Mouse (Mus musculus) stomach, embryonic 16.5 days (tissue): ENCODE measurements around the gene Gm5089. TPM values are rescaled to one million over a fixed set of nuclear protein-coding genes. Genes with fewer than 3 reads are reported as not detected.

Experiments used
- ATAC-seq: fragments of 200-750 bp; cut with Nextera tagmentation; 2 replicates; pipeline ENCODE4 v1.8.0; 2017; ENCODE audit warnings: moderate number of reproducible peaks, moderate TSS enrichment; ENCODE audit not compliant: insufficient read depth, low FRiP score
- H3K27ac ChIP-seq: fragments of 300-500 bp; sonication (generic); 2 replicates; pipeline ENCODE4 v1.5.1; 2014; ENCODE audit warnings: low read length
- H3K27me3 ChIP-seq: fragments of 300-500 bp; sonication (generic); 2 replicates; pipeline ENCODE4 v1.6.1; 2014; ENCODE audit warnings: low read length, control low read depth, mixed read lengths; ENCODE audit not compliant: control insufficient read depth, insufficient read depth
- H3K36me3 ChIP-seq: fragments of 300-500 bp; sonication (generic); 2 replicates; pipeline ENCODE4 v1.6.1; 2014; ENCODE audit warnings: low read length; ENCODE audit not compliant: control insufficient read depth, insufficient read depth
- H3K4me1 ChIP-seq: fragments of 300-500 bp; sonication (generic); 2 replicates; pipeline ENCODE4 v1.6.1; 2014; ENCODE audit warnings: low read length, control low read depth, mixed read lengths; ENCODE audit not compliant: control insufficient read depth, insufficient read depth
- H3K4me2 ChIP-seq: fragments of 300-500 bp; sonication (generic); 2 replicates; pipeline ENCODE4 v1.6.1; 2014; ENCODE audit warnings: low read depth, low read length, mixed read lengths
- H3K4me3 ChIP-seq: fragments of 300-500 bp; sonication (generic); replicated peaks from 2 replicates; pipeline ENCODE4 v1.5.1; 2014; ENCODE audit warnings: mild to moderate bottlenecking, low read length
- H3K9ac ChIP-seq: fragments of 300-500 bp; sonication (generic); 2 replicates; pipeline ENCODE4 v1.6.1; 2014; ENCODE audit warnings: low read length
- H3K9me3 ChIP-seq: fragments of 300-500 bp; sonication (generic); replicated peaks from 2 replicates; pipeline ENCODE4 v1.6.1; 2016; ENCODE audit warnings: low read length, control low read depth; ENCODE audit not compliant: control insufficient read depth
- WGBS: fragments of 180-500 bp; shearing (Covaris S2); extraction: QIAGEN DNeasy Blood & Tissue Kit; methylation state at CpG from one replicate; pipeline ENCODE4 v1.1.7; 2014; 5-methylcytosine and 5-hydroxymethylcytosine counted together
- polyA plus RNA-seq: library from polyadenylated mRNA; unstranded; fragments of >200 nt; fragmentation: Nextera tagmentation; extraction: Ambion mirVana; gene quantifications from 2 replicates; pipeline ENCODE4 v1.2.1, GENCODE M21; 2015

Gm5089 gene
- polyA plus RNA-seq, 1 experiment from 2014 or later = not detected

DNA sequence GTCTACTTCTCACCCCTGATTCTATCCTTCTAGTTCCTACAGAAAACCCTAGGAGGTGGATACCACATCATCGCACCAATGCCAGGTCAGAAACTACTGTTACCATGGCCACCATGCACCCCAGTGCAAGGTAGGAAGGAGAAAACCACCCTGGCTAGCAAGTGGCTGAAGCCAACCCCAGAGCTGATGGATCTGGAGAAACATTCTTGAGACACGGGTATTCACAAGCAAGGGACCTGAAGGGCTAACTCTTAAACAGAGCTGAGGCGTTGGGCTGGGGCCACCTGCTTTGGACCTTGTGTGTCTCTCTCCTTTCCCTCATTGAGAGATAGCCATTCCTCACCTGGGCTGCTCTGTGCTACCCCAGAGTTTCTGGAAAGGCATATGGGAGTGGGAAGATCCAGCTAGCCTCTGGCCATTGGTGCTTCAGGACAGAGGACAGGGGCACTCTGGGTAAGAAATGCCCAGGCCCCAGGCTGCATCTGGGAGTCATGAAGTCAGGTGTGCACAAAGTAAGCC, 47.4 kb downstream of the Gm5089 start:
- ATAC-seq = no peak
- Histone ChIP-seq H3K4me3 (no peak overlapping the region), H3K9me3 (no peaks in the 10 kb centered on the region), H3K36me3 (no peaks in the 10 kb centered on the region), H3K4me1 (peaks cover 10% of the 10 kb centered on the region), H3K27me3 (peaks cover 35% of the 10 kb centered on the region), H3K27ac (no peak overlapping the region), H3K4me2 (no peak overlapping the region), H3K9ac (no peak overlapping the region)
- WGBS = 82% methylated on average over 3 of the region's 3 CpGs

DNA sequence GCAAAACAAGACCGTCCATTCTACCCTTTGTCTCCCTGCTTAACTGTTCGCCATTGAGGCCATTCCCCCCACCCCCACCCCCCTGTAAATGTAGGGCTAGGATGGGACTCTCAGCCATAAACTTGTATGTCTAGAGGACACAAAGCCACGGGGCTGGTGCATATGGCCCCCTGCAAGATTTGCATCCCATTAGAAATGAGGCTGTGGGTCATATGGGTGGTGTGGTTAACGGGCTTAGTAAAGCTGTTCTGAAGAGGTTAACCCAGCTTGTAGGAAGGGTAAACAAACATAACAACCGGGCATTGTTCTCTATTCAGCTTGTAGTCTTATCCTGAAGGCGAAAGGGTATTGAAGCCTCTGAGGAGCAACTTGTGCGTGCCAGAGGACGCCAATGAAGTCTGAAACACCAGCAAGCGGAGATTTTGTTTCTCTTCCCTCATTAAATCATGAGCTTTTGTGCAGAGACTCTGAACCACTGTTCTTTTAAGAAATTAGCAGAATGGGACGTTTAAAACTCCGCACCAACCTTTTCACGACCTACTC, 48.1 kb downstream of the Gm5089 start:
- peaks cover 28% of the 10 kb centered on the region for H3K27me3 ChIP-seq
- WGBS = 58% methylated on average over 12 of the region's 12 CpGs

DNA sequence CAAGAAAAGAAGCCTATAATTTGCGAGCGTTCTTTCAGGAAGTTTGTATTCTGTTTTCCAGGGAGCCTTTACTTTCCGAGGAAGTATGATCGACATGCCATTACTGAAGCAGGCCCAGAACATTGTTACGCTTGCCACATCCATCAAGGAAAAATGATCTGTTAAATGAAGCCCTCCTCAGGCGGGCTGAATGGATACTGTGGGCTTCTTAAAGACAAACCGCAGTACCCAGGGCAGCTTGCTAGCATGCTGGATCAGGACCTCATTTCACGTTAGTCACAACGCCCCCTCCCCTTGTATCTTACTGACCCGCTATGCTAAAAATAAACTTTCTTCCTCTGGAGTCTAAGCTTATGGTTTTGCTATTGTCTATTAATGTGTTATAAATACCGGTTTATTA, 49.0 kb downstream of the Gm5089 start:
- 64% methylated on average over 11 of the region's 11 CpGs for WGBS
- ATAC-seq = no peak
- Histone ChIP-seq H3K4me2 (no peak overlapping the region), H3K36me3 (no peaks in the 10 kb centered on the region), H3K9me3 (no peaks in the 10 kb centered on the region), H3K27ac (no peak overlapping the region), H3K27me3 (peaks cover 24% of the 10 kb centered on the region), H3K4me1 (peaks cover 10% of the 10 kb centered on the region), H3K4me3 (no peak overlapping the region), H3K9ac (no peak overlapping the region)

More for the DNA sequence above, 48.1 kb downstream of the Gm5089 start:
- Histone ChIP-seq H3K4me2 (no peak overlapping the region), H3K9ac (no peak overlapping the region), H3K9me3 (no peaks in the 10 kb centered on the region), H3K4me3 (no peak overlapping the region), H3K4me1 (peaks cover 10% of the 10 kb centered on the region), H3K36me3 (no peaks in the 10 kb centered on the region), H3K27ac (no peak overlapping the region)
- no peak for ATAC-seq

DNA sequence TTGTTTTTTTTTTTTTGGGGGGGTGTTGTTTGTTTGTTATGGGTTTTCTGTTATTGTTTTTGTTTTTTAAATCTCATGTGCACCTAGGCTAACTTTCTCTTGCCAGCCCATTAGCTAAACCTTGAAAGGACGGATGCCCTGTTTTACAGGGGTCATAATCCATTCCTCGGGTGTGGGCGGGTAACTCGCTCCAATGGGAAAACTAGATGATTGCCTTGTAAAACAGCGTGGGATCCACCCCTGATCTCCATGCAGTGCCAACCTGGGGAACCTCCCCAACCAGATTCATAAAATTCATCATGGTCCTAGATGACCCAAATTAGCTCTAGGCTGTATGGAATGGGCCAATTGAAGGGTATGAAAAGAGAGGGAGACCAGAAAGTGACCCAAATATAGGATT, 51.0 kb downstream of the Gm5089 start:
- WGBS = 82% methylated on average over 5 of the region's 5 CpGs

DNA sequence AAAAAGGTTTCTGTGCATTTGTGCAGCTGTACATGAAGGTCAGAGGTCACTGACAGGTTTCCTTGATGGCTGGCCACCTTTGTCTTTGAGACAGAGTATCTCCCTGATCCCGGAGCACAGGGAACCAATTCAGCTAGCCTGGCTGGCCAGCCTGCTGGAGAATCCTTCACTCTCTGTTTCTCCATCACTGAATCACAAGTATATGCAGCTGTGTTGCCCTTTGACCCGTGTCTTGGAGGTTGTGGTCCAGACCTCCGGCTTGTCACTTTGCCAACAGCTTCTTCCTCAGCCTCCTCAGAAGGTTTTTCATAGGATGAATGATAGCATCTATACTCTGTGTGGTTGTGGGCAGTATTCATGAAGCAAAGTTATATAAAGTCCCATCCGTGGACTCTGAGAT, 52.2 kb downstream of the Gm5089 start:
- H3K4me3 ChIP-seq = no peak overlapping the region
- no peaks in the 10 kb centered on the region for H3K36me3 ChIP-seq
- H3K27ac ChIP-seq = no peak overlapping the region
- no peak overlapping the region for H3K4me2 ChIP-seq
- H3K4me1 ChIP-seq = no peaks in the 10 kb centered on the region
- no peaks in the 10 kb centered on the region for H3K27me3 ChIP-seq
- no peak overlapping the region for H3K9ac ChIP-seq
- H3K9me3 ChIP-seq = no peaks in the 10 kb centered on the region
- no peak for ATAC-seq
- WGBS = 67% methylated on average over 4 of the region's 4 CpGs

More for the DNA sequence above, 51.0 kb downstream of the Gm5089 start:
- Histone ChIP-seq H3K4me2 (no peak overlapping the region), H3K36me3 (no peaks in the 10 kb centered on the region), H3K4me1 (no peaks in the 10 kb centered on the region), H3K27me3 (peaks cover 6% of the 10 kb centered on the region), H3K4me3 (no peak overlapping the region), H3K9me3 (no peaks in the 10 kb centered on the region), H3K9ac (no peak overlapping the region), H3K27ac (no peak overlapping the region)
- ATAC-seq = no peak

DNA sequence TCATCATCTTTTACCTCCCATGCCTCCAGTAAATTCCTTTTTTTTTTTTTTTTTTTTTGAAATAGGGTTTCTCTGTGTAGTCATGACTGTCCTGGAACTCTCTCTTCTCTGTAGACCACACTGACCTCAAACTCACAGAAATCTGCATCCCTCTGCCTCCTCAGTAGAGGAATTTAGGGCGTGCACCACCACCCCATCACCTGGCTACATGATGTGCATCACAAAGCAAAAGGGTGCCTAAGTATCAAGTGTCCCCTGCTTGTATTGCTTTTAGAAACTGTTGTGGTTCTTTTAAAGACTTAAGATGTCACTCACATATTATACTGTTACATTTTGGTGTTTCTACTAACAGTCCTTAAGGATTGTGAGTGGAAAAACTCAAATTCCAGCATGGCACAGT, 57.8 kb downstream of the Gm5089 start:
- Histone ChIP-seq H3K27me3 (no peaks in the 10 kb centered on the region), H3K9ac (no peak overlapping the region), H3K27ac (no peak overlapping the region), H3K9me3 (no peaks in the 10 kb centered on the region), H3K4me3 (no peak overlapping the region), H3K4me1 (no peaks in the 10 kb centered on the region), H3K36me3 (no peaks in the 10 kb centered on the region), H3K4me2 (no peak overlapping the region)
- WGBS = 82% methylated on average over 1 of the region's 1 CpGs
- no peak for ATAC-seq

DNA sequence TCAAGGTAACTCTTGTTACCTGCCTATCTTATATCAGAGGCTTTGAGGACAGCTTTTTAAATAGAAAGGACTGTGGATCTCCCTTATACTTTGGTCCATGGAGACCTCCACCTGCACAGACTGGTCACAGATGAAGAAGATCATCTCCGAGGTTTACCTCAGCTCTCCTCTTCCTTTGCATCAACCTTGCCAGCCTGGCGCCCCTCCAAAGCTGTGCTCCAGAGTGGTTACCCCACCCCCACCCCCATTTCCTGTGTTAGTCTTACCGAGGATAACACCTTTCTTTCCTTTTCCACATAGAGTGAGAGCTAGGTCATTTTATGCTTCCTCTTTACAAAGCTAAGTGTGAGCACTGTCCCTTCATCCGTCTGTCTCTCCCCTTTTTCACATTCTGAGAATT, 60.0 kb downstream of the Gm5089 start:
- H3K9me3 ChIP-seq = no peaks in the 10 kb centered on the region
- no peaks in the 10 kb centered on the region for H3K4me1 ChIP-seq
- no peak overlapping the region for H3K9ac ChIP-seq
- ATAC-seq = no peak
- H3K4me3 ChIP-seq = no peak overlapping the region
- no peak overlapping the region for H3K4me2 ChIP-seq
- no peaks in the 10 kb centered on the region for H3K27me3 ChIP-seq
- 34% methylated on average over 4 of the region's 4 CpGs for WGBS
- no peaks in the 10 kb centered on the region for H3K36me3 ChIP-seq
- no peak overlapping the region for H3K27ac ChIP-seq

DNA sequence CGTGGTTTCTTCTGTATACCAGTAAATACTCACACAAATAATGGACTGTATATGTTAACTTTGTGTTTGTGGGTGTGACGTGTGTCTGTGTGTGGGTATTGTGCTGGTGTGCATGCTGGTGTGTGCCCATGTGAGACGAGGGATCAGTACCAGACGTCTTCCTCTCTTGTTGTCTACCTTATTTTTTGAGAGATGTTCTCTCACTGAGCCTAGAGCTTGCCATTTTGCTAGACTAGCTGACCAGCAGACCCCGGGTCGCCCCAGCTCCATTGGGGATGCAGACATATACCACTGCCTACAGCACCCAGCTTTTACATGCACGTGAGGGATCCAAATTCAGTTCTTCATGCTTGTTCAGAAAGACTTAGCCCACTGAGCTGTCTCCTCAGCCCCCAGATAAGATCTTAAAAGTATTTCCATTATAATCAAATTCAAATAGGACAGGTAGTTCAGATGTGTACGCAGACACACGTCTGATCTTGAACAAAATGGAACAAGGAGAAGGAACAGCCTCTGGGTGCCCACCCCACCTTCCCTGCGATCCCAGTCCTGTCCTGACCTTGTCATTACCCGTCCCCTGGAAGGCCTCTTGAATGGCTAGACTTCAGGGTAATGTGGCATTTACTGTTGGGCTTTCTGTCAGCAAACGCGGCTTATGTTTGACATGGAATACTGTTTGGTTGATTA, 61.1 kb downstream of the Gm5089 start:
- Histone ChIP-seq H3K9ac (no peak overlapping the region), H3K36me3 (no peaks in the 10 kb centered on the region), H3K27me3 (no peaks in the 10 kb centered on the region), H3K4me2 (no peak overlapping the region), H3K4me1 (no peaks in the 10 kb centered on the region), H3K27ac (no peak overlapping the region), H3K9me3 (no peaks in the 10 kb centered on the region), H3K4me3 (no peak overlapping the region)
- WGBS = 83% methylated on average over 13 of the region's 13 CpGs
- no peak for ATAC-seq

DNA sequence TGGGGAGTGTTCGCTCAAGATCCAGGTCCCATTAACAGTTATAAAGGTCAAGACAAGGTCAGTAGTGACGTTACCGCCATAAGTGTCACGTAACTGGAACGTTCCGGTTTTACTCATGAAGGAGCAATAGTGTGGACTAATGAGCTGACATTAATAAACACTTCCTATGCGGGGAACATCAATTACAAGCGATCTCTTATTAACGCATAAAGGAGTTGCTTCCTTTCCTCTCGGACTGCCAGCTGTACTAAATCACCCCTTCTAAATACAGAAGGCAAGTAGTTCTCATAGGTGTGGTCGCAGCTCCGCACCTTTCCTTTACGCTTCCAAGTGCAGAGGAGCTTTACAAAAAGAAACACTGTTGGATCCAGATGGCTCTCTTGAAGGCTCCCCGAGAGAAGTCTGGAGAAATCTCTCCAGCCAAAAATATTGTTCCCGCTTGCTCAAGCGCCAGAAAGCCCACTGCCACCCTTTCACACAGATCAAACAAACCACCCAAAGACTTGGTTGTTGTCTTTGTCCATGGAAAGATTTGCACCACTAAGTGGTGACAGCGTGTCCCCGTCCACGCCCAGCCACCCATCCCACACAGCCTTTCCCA, 62.4 kb downstream of the Gm5089 start:
- no peaks in the 10 kb centered on the region for H3K4me1 ChIP-seq
- no peak overlapping the region for H3K4me3 ChIP-seq
- H3K9me3 ChIP-seq = no peaks in the 10 kb centered on the region
- H3K36me3 ChIP-seq = no peaks in the 10 kb centered on the region
- WGBS = 46% methylated on average over 19 of the region's 19 CpGs
- no peak overlapping the region for H3K4me2 ChIP-seq
- no peaks in the 10 kb centered on the region for H3K27me3 ChIP-seq
- no peak overlapping the region for H3K27ac ChIP-seq
- no peak for ATAC-seq
- no peak overlapping the region for H3K9ac ChIP-seq
